Mouse (Mus musculus) heart, adult 11 months (tissue): Measurements from ENCODE around the gene Tcl1b1.
A peak's percentile ranks its signal among the peaks of the same experiment; 100 is the strongest.
"Not testable (repeated sequence)": the region's sequence is repeated elsewhere in the genome, so short reads cannot be mapped to it uniquely, and the experiment has no call there.

Source experiments
- DNase-seq: peaks from one replicate; pipeline ENCODE4 v3.0.0; 2022

Tcl1b1 gene

DNA sequence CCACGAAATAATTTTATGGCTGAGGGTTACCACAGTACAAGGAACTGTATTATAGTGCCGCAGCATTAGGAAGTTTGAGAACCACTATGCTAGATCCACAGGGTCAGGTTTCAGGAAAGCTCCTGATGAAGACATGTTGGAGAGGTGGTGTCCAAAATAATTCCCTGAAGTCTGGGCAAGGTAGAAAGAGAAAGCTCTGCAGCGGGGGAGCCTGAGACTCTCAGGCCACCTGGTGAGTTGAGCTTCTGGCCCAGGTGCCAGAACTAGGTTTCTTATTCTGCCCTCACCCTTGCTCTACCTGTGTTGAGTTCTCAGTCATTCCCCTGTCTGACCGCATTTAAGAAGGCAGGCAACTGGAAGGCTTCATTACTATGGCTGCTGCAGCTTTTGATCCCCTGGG, at the start of gene Tcl1b1:
Gene Tcl1b1, plus strand, starts transcription at position 301 of the 400 bp plus-strand sequence.
- no peak for DNase-seq

DNA sequence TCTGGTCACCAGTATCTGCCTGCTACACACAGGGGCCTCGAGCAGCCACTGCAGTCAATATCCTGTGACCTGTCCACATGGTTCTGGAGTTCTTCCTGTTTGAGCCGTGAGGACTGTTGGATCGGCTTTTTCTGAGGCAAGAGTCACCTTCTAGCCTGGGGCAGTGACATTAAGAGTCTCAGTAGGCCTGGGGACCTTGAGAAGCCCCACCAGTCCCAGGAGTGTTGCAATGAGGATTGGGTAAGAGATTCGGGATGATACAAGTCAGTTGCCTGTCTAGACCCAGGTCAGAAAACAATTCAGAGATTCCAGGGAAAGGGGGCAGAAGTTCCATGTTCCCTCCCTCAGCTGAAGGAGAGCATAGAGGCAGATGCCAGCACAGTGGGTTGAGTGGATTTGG, 49.7 kb upstream of the Tcl1b1 start:
- peak; percentile 85 for DNase-seq

DNA sequence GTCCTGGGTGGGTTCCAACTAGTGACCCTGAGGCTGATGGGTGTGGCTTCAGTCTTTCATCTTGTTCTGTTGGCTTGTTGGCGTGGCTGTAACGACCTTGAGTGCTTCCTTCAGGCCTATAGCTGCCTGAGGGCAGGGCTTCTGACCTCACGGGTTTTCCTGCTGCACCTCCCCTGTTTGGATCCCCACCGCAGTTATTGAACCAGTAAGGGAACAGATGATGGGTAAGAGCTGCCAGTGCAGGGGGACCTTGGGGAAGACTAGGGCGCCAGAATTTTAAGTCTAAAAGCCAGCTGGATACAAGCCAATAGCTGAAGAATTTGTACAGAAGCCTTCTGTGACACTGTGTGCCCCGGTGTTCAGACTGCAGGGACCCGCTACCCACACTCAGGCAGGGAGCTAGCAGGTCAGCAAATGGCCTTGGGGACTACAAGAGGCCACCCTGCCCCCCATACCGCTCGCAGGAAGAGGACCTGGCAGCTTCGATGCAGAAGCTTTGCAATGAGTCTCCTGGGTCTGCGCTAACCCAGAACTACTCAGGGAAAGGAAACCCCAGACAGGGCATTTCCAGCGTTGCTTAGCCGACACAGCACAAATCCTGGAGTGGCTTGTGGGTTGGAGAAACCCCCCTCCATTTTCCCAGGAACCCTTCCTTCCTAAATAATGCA, 47.0 kb upstream of the Tcl1b1 start:
- peak; percentile 89 for DNase-seq

DNA sequence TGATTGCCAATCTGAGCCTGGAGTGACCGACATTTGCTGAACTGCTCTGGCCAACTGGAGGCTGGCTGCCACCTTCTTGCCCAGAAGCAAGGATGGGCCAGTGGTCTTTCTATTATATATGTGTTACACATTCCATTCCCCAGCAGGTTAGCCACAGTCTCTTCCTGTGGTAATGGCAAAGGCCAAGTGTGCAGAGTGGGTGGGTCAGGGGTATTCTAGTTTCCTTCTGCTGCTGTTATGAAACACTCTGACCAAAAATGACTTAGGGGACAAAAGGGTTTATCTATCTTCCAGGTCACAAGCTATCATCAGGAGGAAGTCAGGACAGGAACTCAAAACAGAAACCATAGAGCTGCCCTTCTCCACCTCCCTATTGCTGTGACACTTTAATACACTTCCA, 42.8 kb upstream of the Tcl1b1 start:
- peak; percentile 65 for DNase-seq

DNA sequence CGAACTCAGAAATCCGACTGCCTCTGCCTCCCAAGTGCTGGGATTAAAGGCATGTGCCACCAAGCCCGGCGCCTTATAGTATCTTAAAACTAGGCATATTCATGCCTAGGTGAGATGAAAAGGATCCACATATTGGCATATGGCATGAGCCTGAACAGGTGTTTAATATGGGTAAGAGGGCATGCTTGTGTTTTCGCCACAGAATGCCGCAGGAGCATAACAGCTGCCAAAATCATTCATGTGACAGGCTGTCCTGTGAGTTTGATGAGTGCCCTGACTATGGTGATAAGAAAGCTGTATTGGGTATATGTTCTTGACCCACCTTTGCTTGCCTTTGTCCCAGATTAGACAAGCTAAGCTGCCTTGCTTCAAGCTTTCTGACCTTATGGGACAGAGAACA, 34.1 kb upstream of the Tcl1b1 start:
- peak; percentile 30 for DNase-seq

DNA sequence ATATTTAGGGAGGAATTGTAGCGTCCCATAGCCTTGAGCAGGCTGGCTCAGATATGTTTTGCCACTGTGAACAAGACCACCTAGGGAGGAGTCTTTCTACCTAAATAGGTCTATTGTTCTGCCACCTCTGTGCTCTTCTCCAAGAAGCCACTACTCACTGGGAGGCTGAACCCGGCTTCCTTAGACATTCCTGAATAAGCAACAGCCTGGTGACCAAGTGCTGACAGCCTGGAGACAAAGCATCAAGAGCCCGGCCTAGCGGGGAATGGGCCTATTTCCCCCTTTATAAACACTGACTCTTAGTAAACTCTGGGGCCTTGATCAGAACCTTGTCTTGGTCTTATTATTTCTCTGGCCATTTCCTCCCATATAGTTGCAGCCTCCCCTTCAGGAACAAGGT, 33.0 kb upstream of the Tcl1b1 start:
- DNase-seq = peak; percentile 31

DNA sequence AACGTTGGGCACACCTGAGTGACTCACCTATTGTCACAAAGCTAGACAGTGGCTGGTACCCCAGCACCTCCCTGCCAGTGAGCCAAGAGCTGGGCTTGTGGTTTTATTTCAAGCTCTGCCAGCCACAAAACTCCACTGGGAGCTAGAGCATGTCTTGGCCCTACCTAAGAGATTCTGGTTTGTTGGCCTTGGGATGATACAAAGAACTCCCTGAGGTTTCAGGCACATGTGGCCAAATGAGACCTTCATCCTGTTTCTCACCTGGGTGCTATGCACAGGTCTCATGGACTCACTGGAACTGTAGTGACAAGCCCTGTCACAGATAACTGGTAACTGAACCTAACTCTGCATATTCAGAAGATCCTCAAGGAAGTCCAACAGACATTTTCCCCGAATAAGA, 31.9 kb upstream of the Tcl1b1 start:
- DNase-seq = peak; percentile 65

DNA sequence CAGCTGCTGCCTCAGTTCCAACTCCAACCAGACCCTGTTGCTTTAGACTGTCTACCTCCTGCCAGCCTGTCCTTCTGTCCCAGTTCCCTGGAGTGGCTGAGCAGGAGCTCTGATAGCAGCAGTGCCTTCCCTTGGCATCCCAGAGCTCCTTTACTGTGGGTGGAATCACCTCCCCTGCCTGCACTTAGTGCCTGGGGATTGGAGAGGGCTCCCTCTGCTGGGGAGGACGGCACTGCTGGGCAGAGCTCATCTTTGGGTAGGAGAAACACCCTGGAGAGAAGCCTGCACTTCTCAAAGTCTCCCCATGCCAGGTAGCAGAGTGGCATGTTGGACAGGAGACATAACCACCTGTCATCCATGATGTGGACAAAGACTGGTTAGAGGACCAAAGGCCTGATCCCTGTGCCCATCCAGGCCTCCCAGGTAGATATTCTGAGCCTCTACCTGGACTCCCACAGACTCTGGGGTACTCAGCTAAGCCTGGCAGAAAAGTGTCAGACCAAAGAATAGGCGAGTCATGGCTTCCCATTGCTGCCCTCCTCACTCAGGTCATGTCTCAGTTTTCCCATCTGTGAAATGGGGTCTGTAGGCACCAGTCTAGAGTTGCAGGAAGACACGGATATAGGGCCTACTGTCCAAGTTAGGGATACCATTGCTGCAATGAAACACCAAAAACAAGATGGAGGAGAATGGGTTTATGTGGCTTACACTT, 29.8 kb upstream of the Tcl1b1 start:
- peak; percentile 76 for DNase-seq

DNA sequence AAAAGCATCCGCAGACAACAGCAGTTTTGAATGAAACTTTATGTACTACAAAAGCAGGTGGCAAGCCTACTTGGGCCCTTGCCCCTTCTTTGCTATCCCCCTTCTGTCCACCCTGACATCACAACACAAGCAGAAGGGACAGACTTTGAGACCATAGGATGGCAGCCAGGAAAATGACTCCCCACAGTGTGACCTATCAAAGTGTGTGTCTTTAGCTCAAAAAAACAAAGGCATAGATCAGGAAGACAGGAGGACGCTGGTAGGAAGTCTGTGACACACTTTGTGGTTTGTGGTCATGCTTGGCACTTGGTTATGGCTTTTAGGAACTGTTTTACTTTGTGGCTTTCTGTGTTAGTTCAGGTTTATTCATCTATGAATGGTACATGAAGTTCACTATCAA, 25.3 kb upstream of the Tcl1b1 start:
- not testable (repeated sequence) for DNase-seq

DNA sequence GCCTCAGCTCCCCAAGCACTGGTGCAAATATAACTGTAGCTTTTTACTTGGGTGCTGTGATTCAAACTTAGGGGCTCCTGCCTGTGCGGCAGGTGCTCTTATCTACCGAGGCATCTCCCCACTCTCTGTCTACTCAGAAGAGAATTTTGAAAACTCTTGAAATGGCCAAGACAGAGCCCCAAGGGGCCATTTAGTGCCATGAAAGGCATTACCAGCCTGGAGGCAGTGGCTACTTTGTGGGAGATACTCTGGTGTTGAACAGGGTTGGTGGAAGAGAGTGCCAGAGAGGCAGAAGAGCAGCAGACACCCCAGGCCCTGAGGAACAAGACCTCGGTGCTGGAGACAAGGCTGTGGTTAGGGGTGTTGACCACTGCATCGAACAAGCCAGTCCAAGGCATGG, 24.7 kb upstream of the Tcl1b1 start:
- peak; percentile 74 for DNase-seq

DNA sequence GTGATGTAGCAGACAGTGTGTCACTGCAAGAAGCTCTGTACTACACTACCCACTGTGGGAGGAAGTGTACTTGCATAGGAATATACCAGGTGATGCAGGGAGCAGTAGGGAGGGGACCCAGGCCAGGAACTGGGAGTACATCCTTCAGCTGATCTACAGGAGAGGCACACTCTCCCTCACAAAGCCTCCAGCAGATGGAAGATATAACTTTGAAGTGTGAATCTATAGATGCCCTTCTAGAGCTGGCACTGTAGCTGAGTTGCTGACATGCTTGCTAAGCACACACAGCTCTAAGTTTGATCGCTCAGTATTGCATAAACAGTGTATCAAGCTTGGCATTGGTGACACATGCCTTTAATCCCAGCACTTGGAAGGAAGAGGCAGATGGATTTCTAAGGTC, 21.8 kb upstream of the Tcl1b1 start:
- DNase-seq = peak; percentile 23

DNA sequence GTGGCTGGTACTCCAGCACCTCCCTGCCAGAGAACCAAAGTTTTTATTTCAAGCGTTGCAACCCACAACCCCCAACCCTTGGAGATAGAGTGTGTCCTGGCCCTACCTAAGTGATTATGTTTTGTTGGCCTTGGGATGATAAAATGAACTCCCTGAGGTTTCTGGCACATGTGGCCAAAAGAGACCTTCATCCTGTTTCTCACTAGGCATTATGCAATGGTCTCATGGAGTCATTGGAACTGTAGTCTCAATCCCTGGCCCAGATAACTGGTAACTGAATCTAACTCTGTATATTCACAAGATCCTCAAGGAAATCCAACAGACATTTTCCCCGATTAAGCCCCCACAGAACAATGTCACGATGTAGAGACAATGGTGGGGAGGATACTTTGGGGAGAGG, 16.4 kb upstream of the Tcl1b1 start:
- no peak for DNase-seq

DNA sequence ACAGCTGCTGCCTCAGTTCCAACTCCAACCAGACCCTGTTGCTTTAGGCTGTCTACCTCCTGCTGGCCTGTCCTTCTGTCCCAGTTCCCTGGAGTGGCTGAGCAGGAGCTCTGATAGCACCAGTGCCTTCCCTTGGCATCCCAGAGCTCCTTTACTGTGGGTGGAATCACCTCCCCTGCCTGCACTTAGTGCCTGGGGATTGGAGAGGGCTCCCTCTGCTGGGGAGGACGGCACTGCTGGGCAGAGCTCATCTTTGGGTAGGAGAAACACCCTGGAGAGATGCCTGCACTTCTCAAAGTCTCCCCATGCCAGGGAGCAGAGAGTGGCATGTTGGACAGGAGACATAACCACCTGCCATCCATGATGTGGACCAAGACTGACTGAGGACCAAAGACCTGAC, 14.6 kb upstream of the Tcl1b1 start:
- DNase-seq = peak; percentile 33

DNA sequence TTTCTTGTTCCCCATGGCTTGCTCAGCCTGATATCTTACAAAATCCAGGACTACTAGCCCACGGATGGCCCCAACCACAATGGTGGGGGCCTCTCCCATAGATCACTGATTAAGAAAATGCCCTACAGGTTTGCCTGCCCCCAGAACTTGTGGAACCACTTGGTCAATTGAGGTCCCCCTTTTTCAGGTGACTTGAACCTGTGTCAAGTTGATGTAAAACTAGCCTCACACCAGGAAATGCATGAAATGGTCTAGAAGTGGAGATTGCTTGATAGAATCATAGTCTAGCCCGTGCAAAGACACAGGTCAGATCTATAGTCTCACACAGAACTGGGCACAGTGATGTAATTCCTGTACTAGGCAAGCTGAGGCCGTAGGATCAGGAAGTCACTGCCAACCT, 13.8 kb upstream of the Tcl1b1 start, which contains the start of gene Tcl1b2:
Gene Tcl1b2, plus strand, starts transcription at position 301 of the 400 bp plus-strand sequence.
- peak; percentile 21 for DNase-seq

DNA sequence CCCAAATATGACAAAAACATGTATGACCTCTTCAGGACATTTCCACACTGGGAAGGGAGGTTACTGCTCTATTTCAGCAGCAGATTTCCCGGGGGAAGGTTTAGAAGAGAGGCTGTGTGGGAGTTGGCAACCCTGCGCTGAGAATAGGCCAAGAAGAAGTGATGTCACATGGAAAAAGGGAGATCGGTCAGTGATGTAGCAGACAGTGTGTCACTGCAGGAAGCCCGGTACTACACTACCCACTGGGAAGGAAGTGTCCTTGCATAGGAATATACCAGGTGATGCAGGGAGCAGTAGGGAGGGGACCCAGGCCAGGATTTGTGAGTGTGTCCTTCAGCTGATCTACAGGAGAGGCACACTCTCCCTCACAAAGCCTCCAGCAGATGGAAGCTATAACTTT, 4.2 kb upstream of the Tcl1b1 start:
- DNase-seq = not testable (repeated sequence)

DNA sequence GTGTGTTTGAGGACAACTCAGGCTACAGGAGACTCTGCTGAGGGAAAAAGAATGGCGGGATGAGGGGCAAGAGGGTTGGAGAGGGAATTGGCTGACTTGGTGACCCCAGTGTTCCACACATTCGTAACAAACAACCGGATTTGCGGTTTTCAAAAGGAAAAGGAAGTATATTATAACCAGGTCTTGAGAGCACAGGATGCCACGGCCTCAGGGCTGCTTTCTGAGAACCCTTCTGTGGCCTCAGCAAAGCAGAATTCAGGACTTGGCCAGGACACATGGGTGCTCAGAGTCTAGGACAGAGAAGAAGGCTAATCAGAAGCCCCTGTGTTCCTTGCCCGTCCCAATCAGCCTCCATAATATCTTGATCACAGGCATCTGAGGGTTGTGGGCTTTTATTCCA, 648 bp upstream of the Tcl1b1 start:
- DNase-seq = no peak

DNA sequence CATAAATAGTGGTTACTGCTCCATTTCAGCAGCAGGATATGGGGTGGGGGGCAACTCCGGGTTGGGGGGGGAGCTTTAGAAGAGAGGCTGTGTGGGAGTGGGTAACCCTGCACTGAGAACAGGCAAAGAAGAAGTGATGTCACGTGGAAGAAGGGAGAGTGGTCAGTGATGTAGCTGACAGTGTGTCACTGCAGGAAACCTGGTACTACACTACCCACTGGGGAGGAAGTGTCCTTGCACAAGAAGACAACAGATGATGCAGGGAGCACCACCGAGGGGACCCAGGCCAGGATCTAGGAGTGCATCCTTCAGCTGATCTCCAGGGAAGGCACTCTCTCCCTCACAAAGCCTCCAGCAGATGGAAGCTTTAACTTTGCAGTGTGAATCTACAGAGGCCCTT, 7.2 kb downstream of the Tcl1b1 start:
- no peak for DNase-seq

DNA sequence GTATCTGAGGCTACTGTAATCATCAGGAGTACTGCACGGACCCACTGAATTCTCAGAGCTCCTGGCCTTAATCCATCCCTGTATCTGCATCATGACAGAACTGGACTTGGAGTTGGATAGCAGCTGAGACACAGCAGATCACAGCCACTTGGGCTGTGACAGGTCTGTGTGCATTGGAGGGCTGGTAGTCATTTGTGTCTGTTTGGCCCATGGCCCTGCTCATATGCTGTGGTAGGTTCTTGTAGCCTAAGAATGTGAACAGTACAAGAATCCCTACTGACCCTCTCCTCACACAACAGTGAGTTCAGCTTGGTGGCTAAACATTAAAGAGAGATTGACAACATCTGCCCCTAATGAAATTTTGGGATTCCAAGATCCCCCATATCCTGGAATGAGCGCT, 13.9 kb downstream of the Tcl1b1 start:
- DNase-seq = no peak

DNA sequence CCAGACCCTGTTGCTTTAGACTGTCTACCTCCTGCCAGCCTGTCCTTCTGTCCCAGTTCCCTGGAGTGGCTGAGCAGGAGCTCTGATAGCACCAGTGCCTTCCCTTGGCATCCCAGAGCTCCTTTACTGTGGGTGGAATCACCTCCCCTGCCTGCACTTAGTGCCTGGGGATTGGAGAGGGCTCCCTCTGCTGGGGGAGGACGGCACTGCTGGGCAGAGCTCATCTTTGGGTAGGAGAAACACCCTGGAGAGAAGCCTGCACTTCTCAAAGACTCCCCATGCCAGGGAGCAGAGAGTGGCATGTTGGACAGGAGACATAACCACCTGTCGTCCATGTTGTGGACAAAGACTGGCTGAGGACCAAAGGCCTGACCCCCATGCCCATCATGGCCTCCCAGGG, 14.8 kb downstream of the Tcl1b1 start:
- not testable (repeated sequence) for DNase-seq

DNA sequence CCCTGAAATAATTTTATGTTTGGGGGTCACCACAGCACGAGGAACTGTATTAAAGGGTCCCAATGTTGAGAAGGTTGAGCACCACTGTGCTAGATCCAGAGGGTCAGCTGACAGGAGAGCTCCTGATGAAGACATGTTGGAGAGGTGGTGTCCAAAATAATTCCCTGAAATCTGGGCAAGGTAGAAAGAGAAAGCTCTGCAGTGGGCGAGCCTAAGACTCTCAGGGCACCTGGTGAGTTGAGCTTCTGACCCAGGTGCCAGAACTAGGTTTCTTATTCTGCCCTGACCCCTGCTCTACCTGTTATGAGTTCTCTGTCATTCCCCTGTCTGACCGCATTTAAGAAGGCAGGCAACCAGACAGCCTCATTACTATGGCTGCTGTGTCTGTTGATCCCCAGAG, 16.6 kb downstream of the Tcl1b1 start, which contains the start of gene Tcl1b5:
Gene Tcl1b5, plus strand, starts transcription at position 301 of the 400 bp plus-strand sequence.
- DNase-seq = not testable (repeated sequence)

DNA sequence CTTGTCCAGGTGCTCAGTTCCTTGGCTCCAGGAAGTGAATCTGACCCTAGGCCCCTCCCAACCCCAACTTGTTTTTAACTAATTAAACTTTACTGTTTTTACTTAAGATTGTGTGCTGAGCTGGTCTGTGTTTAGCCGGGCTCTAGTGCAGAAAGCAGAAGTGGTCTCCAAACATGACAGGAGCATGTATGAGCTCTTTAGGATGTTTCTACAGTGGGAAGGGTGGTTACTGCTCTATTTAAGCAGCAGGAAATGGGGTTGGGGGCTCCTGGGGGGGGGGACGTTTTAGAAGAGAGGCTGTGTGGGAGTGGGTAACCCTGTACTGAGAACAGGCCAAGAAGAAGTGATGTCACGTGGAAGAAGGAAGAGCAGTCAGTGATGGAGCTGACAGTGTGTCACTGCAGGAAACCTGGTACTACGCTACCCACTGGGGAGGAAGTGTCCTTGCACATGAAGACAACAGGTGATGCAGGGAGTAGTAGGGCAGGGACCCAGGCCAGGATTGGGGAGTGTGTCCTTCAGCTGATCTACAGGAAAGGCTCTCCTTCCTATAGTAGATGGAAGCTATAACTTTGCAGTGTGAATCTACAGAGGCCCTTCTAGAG, 21.7 kb downstream of the Tcl1b1 start:
- DNase-seq = not testable (repeated sequence)

DNA sequence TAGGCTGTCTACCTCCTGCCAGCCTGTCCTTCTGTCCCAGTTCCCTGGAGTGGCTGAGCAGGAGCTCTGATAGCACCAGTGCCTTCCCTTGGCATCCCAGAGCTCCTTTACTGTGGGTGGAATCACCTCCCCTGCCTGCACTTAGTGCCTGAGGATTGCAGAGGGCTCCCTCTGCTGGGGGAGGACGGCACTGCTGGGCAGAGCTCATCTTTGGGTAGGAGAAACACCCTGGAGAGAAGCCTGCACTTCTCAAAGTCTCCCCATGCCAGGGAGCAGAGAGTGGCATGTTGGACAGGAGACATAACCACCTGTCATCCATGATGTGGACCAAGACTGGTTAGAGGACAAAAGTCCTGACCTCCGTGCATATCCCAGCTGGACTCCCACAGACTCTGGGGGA, 29.5 kb downstream of the Tcl1b1 start:
- DNase-seq = not testable (repeated sequence)

DNA sequence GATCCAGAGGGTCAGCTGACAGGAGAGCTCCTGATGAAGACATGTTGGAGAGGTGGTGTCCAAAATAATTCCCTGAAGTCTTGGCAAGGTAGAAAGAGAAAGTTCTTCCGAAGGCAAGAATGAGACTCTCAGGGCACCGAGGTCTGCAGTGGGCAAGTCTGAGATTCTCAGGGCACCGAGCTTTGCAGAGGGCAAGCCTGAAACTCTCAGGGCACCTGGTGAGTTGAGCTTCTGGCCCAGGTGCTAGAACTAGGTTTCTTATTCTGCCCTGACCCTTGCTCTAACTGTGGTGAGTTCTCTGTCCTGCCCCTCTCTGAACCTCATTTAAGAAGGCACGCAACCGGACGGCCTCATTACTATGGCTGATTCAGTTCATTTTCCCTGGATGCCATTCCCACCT, 31.3 kb downstream of the Tcl1b1 start, which contains the start of gene Tcl1b3:
Gene Tcl1b3, plus strand, starts transcription at position 301 of the 400 bp plus-strand sequence.
- DNase-seq = not testable (repeated sequence)
